Mouse (Mus musculus) heart, adult 2 months (tissue): ENCODE results near the gene Thoc7. TPM values are rescaled to one million over a fixed set of nuclear protein-coding genes. Genes with fewer than 3 reads are reported as not detected.

Source experiments
- DNase-seq, 2 experiments: peaks; one replicate each; pipeline ENCODE4 v3.0.0; 2021
- H3K27ac ChIP-seq: fragments of 200-600 bp; 2 replicates; pipeline ENCODE4 v1.8.1; 2022
- H3K27me3 ChIP-seq: fragments of 200-500 bp; 2 replicates; pipeline ENCODE4 v1.6.1; 2012; ENCODE audit warnings: mild to moderate bottlenecking, low read length, inconsistent platforms, mixed read lengths; ENCODE audit not compliant: control insufficient read depth, insufficient read depth
- H3K36me3 ChIP-seq: fragments of 200-500 bp; 2 replicates; pipeline ENCODE4 v1.6.1; 2012; ENCODE audit warnings: low read length, inconsistent platforms; ENCODE audit not compliant: control insufficient read depth, insufficient read depth
- H3K4me1 ChIP-seq: fragments of 200-500 bp; 2 replicates; pipeline ENCODE4 v1.6.1; 2011; ENCODE audit warnings: low read length; ENCODE audit not compliant: control insufficient read depth, insufficient read depth
- H3K4me3 ChIP-seq: fragments of 200-600 bp; 2 replicates; pipeline ENCODE4 v1.8.1; 2022
- H3K79me2 ChIP-seq: fragments of 200-500 bp; replicated peaks from 2 replicates; pipeline ENCODE4 v1.6.1; 2012; ENCODE audit warnings: mild to moderate bottlenecking, inconsistent platforms, low read length, moderate library complexity, mixed read lengths; ENCODE audit not compliant: control insufficient read depth, insufficient read depth
- H3K9ac ChIP-seq: fragments of 200-500 bp; 2 replicates; pipeline ENCODE4 v1.6.1; 2012; ENCODE audit warnings: low read depth, mild to moderate bottlenecking, control low read depth, inconsistent platforms, low read length, mixed read lengths
- CTCF ChIP-seq: fragments of 200-600 bp; IDR thresholded peaks from 2 replicates; pipeline ENCODE4 v1.8.1; 2022; ENCODE audit warnings: antibody characterized with exemption, mild to moderate bottlenecking, moderate library complexity
- EP300 ChIP-seq: fragments of 200-500 bp; IDR thresholded peaks from 2 replicates; pipeline ENCODE4 v1.6.1; 2011; ENCODE audit warnings: low read depth, low read length, control low read depth; ENCODE audit not compliant: insufficient read depth
- WGBS: fragments of 180-500 bp; shearing (Covaris S2); methylation state at CpG from one replicate; pipeline ENCODE4 v1.1.7; 2018; 5-methylcytosine and 5-hydroxymethylcytosine counted together
- intact Hi-C: fragments of 180-260 bp; cut with DNase I; formaldehyde crosslinking; loops from one replicate; pipeline ENCODE4 v1.15.1; 2025
- polyA plus RNA-seq: library from polyadenylated mRNA; depleted of rRNA; stranded (reverse); fragments of >200 nt; gene quantifications from 2 replicates; pipeline ENCODE4 v1.2.3, GENCODE M21; 2012; rRNA removed
- total RNA-seq, 2 experiments: library from RNA; stranded (reverse); gene quantifications; 2 replicates each; pipeline ENCODE4 v1.2.3; 2021

Gene Thoc7
- total and polyA plus RNA-seq, 3 experiments = 30.6 to 99.4 (median 80.1) TPM

DNA sequence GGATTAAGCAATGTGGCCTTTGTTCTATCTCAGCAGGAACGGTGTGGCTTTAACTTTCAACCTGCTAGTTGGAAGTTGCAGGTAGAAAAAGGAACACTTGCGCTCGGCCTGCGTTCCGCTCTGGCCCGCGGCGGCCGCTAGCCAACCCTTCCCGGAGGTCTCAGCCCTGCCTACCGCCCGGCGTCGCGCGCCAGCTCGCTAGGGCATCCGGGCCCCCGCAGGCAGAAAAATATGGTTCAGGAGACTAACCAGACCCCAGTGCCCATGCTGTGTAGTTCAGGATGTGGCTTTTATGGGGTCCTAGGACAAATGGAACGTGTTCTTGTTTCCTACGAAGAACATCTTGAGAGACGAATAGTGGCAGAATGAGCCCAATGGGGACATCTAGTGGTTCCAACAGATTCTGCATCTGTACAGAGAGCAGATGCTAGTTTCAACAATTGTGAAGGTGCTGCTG, 60.0 kb downstream of the Thoc7 start:
- peak overlapping the region; percentile 53 for H3K4me3 ChIP-seq
- no peak overlapping the region for H3K27ac ChIP-seq
- DNase-seq = peak; percentile 15 to 47
- no peaks in the 10 kb centered on the region for H3K4me1 ChIP-seq
- 1% methylated on average over 22 of the region's 22 CpGs for WGBS
- no peaks in the 10 kb centered on the region for H3K79me2 ChIP-seq
- intact Hi-C loops = loop anchor here (5.0 kb wide), 1 partner anchor 544 kb away; no protein-coding TSS in a partner anchor
- H3K27me3 ChIP-seq = no peaks in the 10 kb centered on the region
- peak overlapping the region; percentile 39 for H3K9ac ChIP-seq
- no peaks in the 10 kb centered on the region for H3K36me3 ChIP-seq
- peak; percentile 79 for TF ChIP-seq CTCF
- TF ChIP-seq EP300 = no peak

Other genes starting within 250 kb of the Thoc7 start
- gene Gm281, start 47.4 kb downstream of the Thoc7 start, total RNA-seq = not detected
- gene Gm281, start 47.4 kb downstream of the Thoc7 start, polyA plus RNA-seq = 0.18 TPM in 1 of 2 replicates, not detected in the other
- 10 to 100 TPM; 16.1 to 16.2 TPM for gene Atxn7, start 412 bp downstream of the Thoc7 start, total RNA-seq
- gene Atxn7, start 412 bp downstream of the Thoc7 start, polyA plus RNA-seq = 13.9 and 22.4 TPM in 2 replicates
- 10 to 100 TPM; 73.3 to 84.4 TPM for gene Psmd6, start 159.1 kb upstream of the Thoc7 start, total RNA-seq
- gene Psmd6, start 159.1 kb upstream of the Thoc7 start, polyA plus RNA-seq = 26.0 and 51.1 TPM in 2 replicates
- not detected for gene Olfr720, start 225.0 kb upstream of the Thoc7 start, total RNA-seq
- gene Olfr720, start 225.0 kb upstream of the Thoc7 start, polyA plus RNA-seq = not detected in 2 replicates